25 mouse cellular contexts compared by ENCODE assay signal in genomic region chr13:104727681-104728080, GRCm38 (mm10).
DNase-seq lines count a peak whose midpoint lies in the region; ATAC-seq and TF ChIP-seq lines count a peak whose summit lies in the region.
"Had no signal": no experiment of that assay in that cellular context is flagged by ENCODE, and none has a peak within 500 bp of the region (broad histone marks: within the 10 kb centered on the region; RNA-seq: fewer than 3 reads in every experiment).

No protein-coding gene starts in this region.

- ATAC-seq in lung, embryonic 15.5 days (ENCODE audit: borderline replicate concordance, extremely low read depth, low FRiP score, low TSS enrichment) = peak; percentile 84
- peak; percentile 76; the same call in 1 of the 2 replicates for ATAC-seq in stomach, postnatal 0 days (ENCODE audit: low FRiP score, low TSS enrichment)
- ATAC-seq: forebrain, embryonic 15.5 days had no signal

- no peaks in the 10 kb centered on the region for H3K9me3 ChIP-seq in lung, embryonic 15.5 days
- no peaks in the 10 kb centered on the region for H3K9me3 ChIP-seq in stomach, postnatal 0 days (ENCODE audit: control insufficient read depth, low read length)
- H3K9me3 ChIP-seq: embryonic facial prominence, embryonic 12.5 days; embryonic facial prominence, embryonic 15.5 days; forebrain, embryonic 15.5 days; G1E; heart, embryonic 12.5 days; heart, embryonic 15.5 days; hindbrain, embryonic 12.5 days; hindbrain, embryonic 15.5 days had no signal

- TF ChIP-seq EP300 in stomach, postnatal 0 days (optimal IDR thresholded peaks at IDR 0.05) = no peak

- no peak for TF ChIP-seq CTCF in stomach, postnatal 0 days (IDR thresholded peaks at IDR 0.05; ENCODE audit: low read depth)

- no peak overlapping the region for H3K27ac ChIP-seq in lung, embryonic 15.5 days
- H3K27ac ChIP-seq in stomach, postnatal 0 days (replicated peaks) = no peak overlapping the region
- H3K27ac ChIP-seq: embryonic facial prominence, embryonic 12.5 days; embryonic facial prominence, embryonic 15.5 days; forebrain, embryonic 15.5 days; heart, embryonic 15.5 days; hindbrain, embryonic 12.5 days; hindbrain, embryonic 15.5 days had no signal

- no peak overlapping the region for H3K4me2 ChIP-seq in lung, embryonic 15.5 days
- H3K4me2 ChIP-seq in stomach, postnatal 0 days (replicated peaks; ENCODE audit: low read depth) = no peak overlapping the region
- H3K4me2 ChIP-seq: embryonic facial prominence, embryonic 12.5 days; embryonic facial prominence, embryonic 15.5 days; forebrain, embryonic 15.5 days; heart, embryonic 12.5 days; heart, embryonic 15.5 days; hindbrain, embryonic 12.5 days; hindbrain, embryonic 15.5 days had no signal

- 0 out of 2 replicates have a peak, but pooled peaks cover 3% of the 10 kb centered on the region for H3K4me1 ChIP-seq in lung, embryonic 15.5 days
- no peaks in the 10 kb centered on the region for H3K4me1 ChIP-seq in stomach, postnatal 0 days (replicated peaks; ENCODE audit: control insufficient read depth, insufficient read depth)
- H3K4me1 ChIP-seq: embryonic facial prominence, embryonic 12.5 days; embryonic facial prominence, embryonic 15.5 days; forebrain, embryonic 15.5 days; heart, embryonic 12.5 days; hindbrain, embryonic 12.5 days; hindbrain, embryonic 15.5 days had no signal

- H3K27me3 ChIP-seq in lung, embryonic 15.5 days = no peaks in the 10 kb centered on the region
- H3K27me3 ChIP-seq in stomach, postnatal 0 days (ENCODE audit: control insufficient read depth, insufficient read depth, low read length) = no peaks in the 10 kb centered on the region
- H3K27me3 ChIP-seq: CH12.LX; embryonic facial prominence, embryonic 12.5 days; embryonic facial prominence, embryonic 15.5 days; forebrain, embryonic 15.5 days; heart, embryonic 12.5 days; heart, embryonic 15.5 days; hindbrain, embryonic 12.5 days; hindbrain, embryonic 15.5 days had no signal

- no peak for DNase-seq in lung, postnatal 14 days
- DNase-seq in MEL-GATA-1-ER (ENCODE audit: extremely low read depth, low read depth) = peak; percentile 22
- peak; percentile 1 for DNase-seq in lung, postnatal 10 days
- no peak for DNase-seq in stomach, postnatal 0 days (ENCODE audit: low spot score)
- DNase-seq in thymus, postnatal 4 days = no peak
- no peak for DNase-seq in heart, postnatal 25 days (ENCODE audit: low spot score)
- DNase-seq: adrenal gland, postnatal 10 days; adrenal gland, postnatal 36 days; B cell, adult 2 months; cerebellum, adult 18-20 months; cerebellum, adult 9-11 months; cerebellum, postnatal 25 days; gastrocnemius, postnatal 25 days; heart, adult 18-20 months; heart, postnatal 10 days had no signal

- H3K4me3 ChIP-seq in lung, embryonic 15.5 days = no peak overlapping the region
- no peak overlapping the region for H3K4me3 ChIP-seq in stomach, postnatal 0 days (ENCODE audit: low read depth, low read length)
- H3K4me3 ChIP-seq: embryonic facial prominence, embryonic 12.5 days; embryonic facial prominence, embryonic 15.5 days; forebrain, embryonic 15.5 days; heart, embryonic 12.5 days; heart, embryonic 15.5 days; hindbrain, embryonic 12.5 days; hindbrain, embryonic 15.5 days had no signal

- intact Hi-C loops in heart, postnatal 25 days (cut with DNase I) = no loop called here

- no peaks in the 10 kb centered on the region for H3K36me3 ChIP-seq in lung, embryonic 15.5 days
- H3K36me3 ChIP-seq in stomach, postnatal 0 days (ENCODE audit: control insufficient read depth, insufficient read depth, low read length) = no peaks in the 10 kb centered on the region
- H3K36me3 ChIP-seq: embryonic facial prominence, embryonic 15.5 days; forebrain, embryonic 15.5 days had no signal

- H3K9ac ChIP-seq in lung, embryonic 15.5 days = no peak overlapping the region
- H3K9ac ChIP-seq in stomach, postnatal 0 days (ENCODE audit: low read length) = no peak overlapping the region
- H3K9ac ChIP-seq: embryonic facial prominence, embryonic 12.5 days; embryonic facial prominence, embryonic 15.5 days; forebrain, embryonic 15.5 days; heart, embryonic 12.5 days; heart, embryonic 15.5 days; hindbrain, embryonic 12.5 days; hindbrain, embryonic 15.5 days had no signal

- WGBS in lung, embryonic 15.5 days = 44% methylated on average over 2 of the region's 2 CpGs
- WGBS in stomach, postnatal 0 days = 75% methylated on average over 2 of the region's 2 CpGs

Comparison
In these comparisons a context has a peak if more than half of its experiments do, and no peak if none do; other contexts are left out.
1. DNase-seq: peak in MEL-GATA-1-ER (single experiment) and lung, postnatal 10 days (single experiment); none in lung, postnatal 14 days (single experiment), stomach, postnatal 0 days (single experiment), thymus, postnatal 4 days (single experiment) and heart, postnatal 25 days (single experiment).